Mouse (Mus musculus): ENCODE results near the gene Orm2. TPM values are rescaled to one million over a fixed set of nuclear protein-coding genes. Genes with fewer than 3 reads are reported as not detected.

Gene Orm2
- total RNA-seq, 2 experiments from 2014 or later, result not detected

GRCm38 (mm10) chr4:63373404-63373803, 11.2 kb downstream of the Orm2 start:
- DNase-seq (ENCODE audit: extremely low spot score in 1 of 2, low spot score in 2 of 2), result no peak
- intact Hi-C loops (cut with DNase I), result no loop called here

DNA sequence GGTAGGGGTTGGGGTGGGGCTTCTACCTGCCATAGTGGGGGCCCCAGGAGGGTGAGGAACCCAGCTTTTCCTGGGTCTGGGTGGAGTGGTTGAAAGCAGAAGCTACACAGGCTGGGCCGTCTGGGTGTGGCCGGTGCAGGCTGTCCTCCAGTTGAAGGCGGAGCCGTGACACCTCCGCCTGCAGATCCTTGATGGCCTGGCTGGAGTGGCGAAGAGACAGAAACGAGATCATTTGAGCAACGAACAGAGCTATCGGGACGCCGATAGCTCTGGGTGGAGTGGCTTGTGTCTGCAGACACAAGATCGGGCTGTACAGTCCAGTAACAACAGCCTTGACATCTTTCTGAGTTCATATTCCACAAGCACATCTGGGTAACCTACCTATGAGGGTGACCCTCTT, 12.1 kb downstream of the Orm2 start:
- intact Hi-C loops (cut with DNase I), result no loop called here
- no peak for DNase-seq (ENCODE audit: extremely low spot score in 1 of 2, low spot score in 2 of 2)

DNA sequence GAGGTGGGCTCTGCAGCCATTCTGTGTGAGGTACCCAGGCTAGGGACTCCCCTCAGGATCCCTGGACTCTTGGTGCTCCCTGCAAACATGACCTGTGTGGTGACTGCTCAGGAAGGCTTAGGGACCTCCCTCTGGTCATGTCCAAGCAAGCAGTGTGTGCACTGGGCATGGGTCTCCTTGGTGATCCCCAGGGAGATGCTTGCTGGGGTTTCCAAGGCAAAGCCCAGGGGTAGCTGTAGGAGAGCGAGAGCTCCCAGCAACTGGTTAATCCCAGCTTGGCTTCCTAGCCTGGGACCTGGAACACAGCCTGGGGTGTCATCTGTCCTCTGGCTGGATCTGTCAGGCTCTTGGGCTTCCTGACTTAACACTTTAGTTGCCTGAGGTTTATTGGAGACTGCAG, 13.1 kb downstream of the Orm2 start:
- peak in 1 of 2 experiments; percentile 41 for DNase-seq (ENCODE audit: extremely low spot score in 1 of 2, low spot score in 2 of 2)
- intact Hi-C loops (cut with DNase I), result no loop called here

DNA sequence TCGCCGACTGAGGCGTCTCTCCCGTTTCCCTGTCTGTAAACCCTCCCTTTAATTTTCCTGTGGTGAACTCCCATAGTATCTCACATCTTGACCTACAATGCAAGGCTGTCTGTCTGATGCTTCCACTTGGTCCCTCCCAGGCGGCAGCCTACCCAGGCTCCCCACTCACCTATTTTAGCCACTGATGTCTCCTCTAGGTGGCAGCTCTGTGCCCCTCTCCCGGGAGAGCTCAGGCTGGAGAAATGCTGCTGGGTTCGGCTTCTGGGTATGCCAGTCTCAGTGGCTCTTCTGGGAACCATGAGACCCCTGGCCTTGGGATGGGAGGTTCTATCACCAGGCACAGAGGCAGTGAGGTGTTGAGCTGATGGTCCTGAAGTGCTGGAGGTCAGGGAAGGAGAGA, 15.2 kb downstream of the Orm2 start:
- no peak for DNase-seq (ENCODE audit: extremely low spot score in 1 of 2, low spot score in 2 of 2)
- intact Hi-C loops (cut with DNase I), result no loop called here

DNA sequence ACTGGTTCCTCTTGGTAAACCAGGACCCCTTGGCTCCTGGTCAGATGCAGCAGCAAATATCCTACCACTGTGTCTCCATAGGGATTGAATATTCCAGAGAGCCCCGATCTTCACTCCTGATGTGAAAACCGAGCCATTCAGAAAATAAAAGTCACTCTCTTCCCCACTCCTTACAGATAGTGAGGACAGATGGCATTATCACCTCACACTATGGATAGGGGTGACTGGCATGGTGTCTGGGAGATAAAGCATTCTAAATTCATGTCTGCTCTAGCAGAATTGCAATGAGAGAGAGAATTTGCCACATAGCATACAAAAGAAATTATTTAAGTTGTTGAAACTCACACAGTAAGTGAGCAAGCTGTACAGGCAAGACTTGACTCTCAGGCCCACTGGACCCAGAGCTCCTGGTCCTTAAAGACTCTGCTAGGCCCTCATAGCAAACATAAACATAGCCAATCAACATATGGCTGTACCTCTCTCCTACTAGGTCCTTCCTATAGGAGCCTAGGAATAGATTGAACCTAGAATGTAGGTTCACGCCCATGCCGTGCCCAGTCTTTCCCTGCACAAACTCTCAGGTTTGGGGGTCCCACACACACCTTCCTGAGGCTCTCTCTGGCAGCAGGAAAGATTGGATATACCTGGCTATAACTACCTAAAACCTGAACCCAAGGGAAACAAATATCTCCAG, 20.6 kb downstream of the Orm2 start:
- no peak for DNase-seq (ENCODE audit: extremely low spot score in 1 of 2, low spot score in 2 of 2)
- intact Hi-C loops (cut with DNase I), result no loop called here

- no peak for DNase-seq (ENCODE audit: extremely low spot score in 1 of 2, low spot score in 2 of 2)
- intact Hi-C loops (cut with DNase I), result no loop called here
These were observed 21.2 kb downstream of the Orm2 start for GRCm38 (mm10) chr4:63383474-63383873.

- intact Hi-C loops (cut with DNase I), result no loop called here
- no peak for DNase-seq (ENCODE audit: extremely low spot score in 1 of 2, low spot score in 2 of 2)
These were observed 22.0 kb downstream of the Orm2 start for GRCm38 (mm10) chr4:63384262-63384661.

- intact Hi-C loops (cut with DNase I), result no loop called here
- no peak for DNase-seq (ENCODE audit: extremely low spot score in 1 of 2, low spot score in 2 of 2)
These were observed 23.0 kb downstream of the Orm2 start for GRCm38 (mm10) chr4:63385253-63385652.

GRCm38 (mm10) chr4:63385784-63386183, 23.5 kb downstream of the Orm2 start:
- no peak for DNase-seq (ENCODE audit: extremely low spot score in 1 of 2, low spot score in 2 of 2)
- intact Hi-C loops (cut with DNase I), result no loop called here

DNA sequence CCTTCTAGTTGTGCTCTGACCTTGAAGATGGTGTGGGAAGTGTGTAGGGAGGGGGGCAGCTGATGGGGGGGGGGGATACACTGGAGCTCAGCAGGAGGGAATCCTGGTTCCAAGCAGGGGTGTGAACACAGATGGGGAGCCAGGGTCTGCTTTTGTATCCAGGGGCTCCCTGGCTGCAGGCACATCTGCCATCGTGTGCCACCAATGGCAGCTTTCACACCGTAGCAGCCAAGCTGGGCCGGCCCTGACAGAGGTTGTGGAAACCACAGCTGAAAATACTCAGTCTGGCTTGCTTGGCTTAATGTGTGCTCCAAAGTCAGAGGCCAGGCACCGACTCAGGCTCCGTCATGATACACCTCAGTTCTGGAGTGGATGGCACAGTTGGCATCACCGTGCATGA, 25.8 kb downstream of the Orm2 start:
- intact Hi-C loops (cut with DNase I), result no loop called here
- DNase-seq (ENCODE audit: extremely low spot score in 1 of 2, low spot score in 2 of 2), result no peak

DNA sequence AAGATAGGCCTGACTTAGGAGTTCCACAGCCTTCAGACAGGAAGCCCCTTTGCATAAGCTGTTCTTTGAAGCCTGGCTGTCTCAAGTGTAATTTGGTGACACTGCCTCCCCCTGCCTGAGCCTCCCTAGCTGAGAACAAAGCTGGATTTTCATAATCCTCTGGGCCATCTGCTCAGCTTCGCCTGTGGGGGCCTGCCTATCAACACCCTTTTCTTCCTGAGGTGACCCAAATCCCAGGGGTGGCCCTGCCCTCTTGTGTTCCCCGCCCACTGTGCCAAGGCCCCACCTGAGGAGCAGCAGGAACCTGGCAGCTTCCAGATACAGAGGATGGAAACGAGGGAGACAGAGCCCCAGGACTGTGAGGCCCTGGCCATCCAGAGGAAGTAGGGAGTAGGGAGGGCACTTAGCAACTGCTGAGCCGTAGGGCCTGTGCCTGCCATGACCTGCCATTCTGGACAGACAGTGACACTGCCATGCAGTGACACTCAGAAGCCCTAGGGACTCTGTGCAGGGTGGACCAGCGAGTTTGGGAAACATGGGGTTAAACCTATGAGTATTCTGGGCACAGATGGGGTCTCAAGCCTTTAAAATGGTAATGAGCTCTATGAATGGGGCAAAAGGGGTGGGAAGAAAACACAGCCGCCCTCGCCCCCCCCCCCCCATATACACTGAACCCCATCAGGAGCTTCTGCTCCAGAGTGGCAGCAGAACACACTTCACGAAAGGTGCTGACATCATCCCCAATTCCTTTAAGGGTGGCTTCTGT, 27.1 kb downstream of the Orm2 start:
- no peak for DNase-seq (ENCODE audit: extremely low spot score in 1 of 2, low spot score in 2 of 2)

DNA sequence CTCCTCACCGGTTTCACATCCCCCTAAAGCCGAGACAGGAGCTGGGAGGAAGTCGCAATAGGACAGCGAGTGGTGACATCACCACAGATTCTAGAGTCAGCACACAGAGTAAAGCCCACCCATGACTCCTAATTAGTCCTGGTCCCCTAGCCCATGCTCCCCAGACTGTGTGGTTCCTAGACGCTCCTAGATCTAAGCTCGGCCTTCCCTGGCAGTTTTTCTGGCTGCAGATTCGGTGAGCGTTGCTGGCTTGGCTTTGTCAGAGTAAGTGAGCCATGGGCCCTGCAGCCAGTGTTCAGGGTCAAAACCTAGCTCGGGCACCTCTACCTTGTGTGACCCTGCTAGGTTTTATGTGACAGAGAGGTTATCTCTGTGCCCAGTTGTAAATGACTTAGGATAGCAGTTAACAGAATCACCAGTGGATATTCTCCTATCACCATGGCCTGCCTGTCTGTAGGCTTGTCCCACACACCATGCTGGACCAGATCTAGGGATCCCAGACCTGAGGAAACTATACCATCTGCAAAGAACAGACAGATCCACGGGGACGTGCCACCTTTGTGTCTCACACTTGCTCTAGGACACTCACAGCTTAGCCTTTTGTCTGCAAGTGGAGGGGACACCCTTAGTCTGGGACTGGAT, 27.8 kb downstream of the Orm2 start:
- intact Hi-C loops (cut with DNase I), result no loop called here

More for the DNA sequence above, 27.1 kb downstream of the Orm2 start:
- intact Hi-C loops (cut with DNase I), result no loop called here

DNA sequence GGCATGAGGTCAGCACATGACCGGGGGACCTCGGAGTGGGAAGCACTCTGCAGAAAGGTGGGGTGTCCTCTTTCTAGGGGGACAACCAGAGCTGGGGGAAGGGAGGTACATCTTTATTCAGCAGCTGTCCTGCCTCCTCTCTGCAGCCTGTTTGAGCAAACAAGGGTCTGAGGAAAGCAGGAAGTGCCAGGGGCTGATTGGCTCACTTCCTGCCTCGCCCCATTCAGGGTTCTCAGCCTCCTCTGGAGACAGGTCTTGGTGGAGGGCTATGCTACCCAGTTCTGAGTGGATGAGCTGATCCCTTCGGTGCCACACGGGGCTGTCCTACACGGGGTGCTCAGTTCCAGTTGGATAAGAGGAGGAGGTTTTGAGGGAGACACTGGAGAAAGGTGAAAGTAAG, 29.1 kb downstream of the Orm2 start:
- intact Hi-C loops (cut with DNase I), result no loop called here
- DNase-seq (ENCODE audit: extremely low spot score in 1 of 2, low spot score in 2 of 2), result no peak

More for the DNA sequence above, 27.8 kb downstream of the Orm2 start:
- DNase-seq (ENCODE audit: extremely low spot score in 1 of 2, low spot score in 2 of 2), result no peak

DNA sequence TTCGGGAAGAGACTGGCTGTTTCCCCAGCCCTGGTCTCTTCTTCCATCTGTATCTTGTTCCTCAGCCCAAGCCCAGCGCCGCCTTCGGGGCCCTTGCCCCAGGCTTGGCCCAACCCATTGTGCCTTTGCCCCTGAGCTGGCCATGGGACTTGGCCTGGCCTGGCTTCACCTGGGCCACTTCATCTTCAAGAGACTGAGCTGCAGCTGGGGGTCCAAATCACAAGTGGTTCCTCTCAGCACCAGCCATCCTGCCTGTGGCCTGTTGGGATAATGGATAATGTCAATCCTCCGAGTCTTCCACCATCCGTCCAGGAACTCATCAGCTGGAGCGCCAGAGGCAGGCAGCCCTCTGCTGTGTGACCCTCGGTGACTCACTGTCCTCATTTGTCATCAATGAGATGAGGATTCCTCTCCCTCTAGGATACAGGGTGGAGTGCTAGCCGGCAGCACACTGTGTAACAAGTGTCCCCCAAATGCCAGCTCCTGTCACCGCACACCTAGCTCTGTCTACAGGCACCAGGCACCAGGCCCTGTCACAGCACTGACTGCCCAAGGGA, 35.8 kb downstream of the Orm2 start:
- intact Hi-C loops (cut with DNase I), result no loop called here
- DNase-seq (ENCODE audit: extremely low spot score in 1 of 2, low spot score in 2 of 2), result no peak

DNA sequence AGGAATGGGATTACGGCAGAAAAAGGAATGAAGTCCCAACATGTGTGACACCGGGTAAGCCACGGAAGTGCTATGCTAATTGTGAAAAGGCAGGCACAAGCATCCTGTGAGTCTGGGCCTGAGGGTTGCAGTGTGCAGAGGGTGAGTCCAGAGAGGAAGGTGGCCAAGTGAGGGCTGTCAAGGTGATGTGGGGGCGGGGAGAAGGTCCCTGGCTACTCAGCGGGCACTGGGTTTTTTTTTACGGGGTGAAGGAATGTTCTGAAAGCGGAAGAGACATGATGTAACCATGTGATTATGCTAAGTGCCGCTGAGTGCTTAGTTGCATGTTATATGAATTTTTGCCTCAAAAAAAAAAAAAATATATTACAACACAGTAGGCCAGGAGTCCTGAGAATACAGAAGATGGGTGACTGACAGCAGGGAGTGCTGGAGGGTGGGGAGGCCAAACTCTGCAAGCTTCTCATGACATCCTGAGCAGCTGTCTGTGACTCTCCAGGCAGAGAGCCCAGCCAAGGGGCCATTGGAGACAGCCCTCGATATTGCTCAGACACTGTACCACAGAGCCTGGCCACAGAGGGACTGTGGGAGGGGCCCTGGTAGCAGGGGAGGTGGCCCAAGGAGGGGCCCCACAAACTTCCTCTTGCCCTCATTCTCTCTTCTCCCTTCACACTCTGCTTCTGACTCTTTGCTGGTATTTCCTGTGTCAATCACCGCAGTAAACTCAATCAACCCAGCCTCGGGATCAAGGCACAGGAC, 36.8 kb downstream of the Orm2 start:
- DNase-seq (ENCODE audit: extremely low spot score in 1 of 2, low spot score in 2 of 2), result peak in 1 of 2 experiments; percentile 64
- intact Hi-C loops (cut with DNase I), result no loop called here

- DNase-seq (ENCODE audit: extremely low spot score in 1 of 2, low spot score in 2 of 2), result no peak
- intact Hi-C loops (cut with DNase I), result no loop called here
These were observed 37.5 kb downstream of the Orm2 start for GRCm38 (mm10) chr4:63399691-63400270.

- no peak for DNase-seq (ENCODE audit: extremely low spot score in 1 of 2, low spot score in 2 of 2)
- intact Hi-C loops (cut with DNase I), result no loop called here
These were observed 38.5 kb downstream of the Orm2 start for GRCm38 (mm10) chr4:63400541-63401306.

DNA sequence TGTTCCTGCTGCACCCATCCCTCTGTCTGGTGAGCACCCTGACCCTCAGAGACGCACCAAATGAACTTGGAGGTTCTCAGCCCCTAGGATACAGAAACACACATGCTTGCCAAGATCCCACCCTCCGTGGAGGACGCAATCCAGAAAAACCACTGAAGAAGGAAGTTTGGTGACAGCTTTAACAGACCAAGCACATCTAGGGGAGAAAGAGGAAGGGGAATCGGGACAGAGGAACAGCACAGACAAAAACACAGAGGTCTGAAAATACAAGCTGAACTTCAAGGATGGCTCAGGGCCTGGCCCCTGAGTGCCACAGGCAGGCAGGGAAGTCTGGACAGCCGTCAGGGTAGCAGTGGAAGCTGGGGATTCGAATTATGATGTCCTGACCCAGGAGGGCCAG, 39.4 kb downstream of the Orm2 start:
- intact Hi-C loops (cut with DNase I), result no loop called here

More for the DNA sequence above, 39.4 kb downstream of the Orm2 start:
- DNase-seq (ENCODE audit: extremely low spot score in 1 of 2, low spot score in 2 of 2), result no peak

Data from left cerebral cortex, postnatal 10 days (tissue).